Mouse (Mus musculus) heart, postnatal 0 days (tissue): Measurements from ENCODE around the gene Bmp8b.

Experiments used
- CTCF ChIP-seq: IDR thresholded peaks from 2 replicates; pipeline ENCODE4 v1.5.1; 2016; ENCODE audit warnings: antibody characterized with exemption, control low read depth, low read depth
- EP300 ChIP-seq: IDR thresholded peaks from 2 replicates; pipeline ENCODE4 v1.6.1; 2016; ENCODE audit warnings: antibody characterized with exemption, low read depth

GRCm38 (mm10) chr4:123147446-123148150 lies 42.6 kb downstream of the Bmp8b start:
- TF ChIP-seq CTCF: no peak
- no peak for TF ChIP-seq EP300
